Mouse (Mus musculus) cerebellum, postnatal 36 days (tissue): ENCODE results near the gene Olfr477.
"Not testable (repeated sequence)": the region's sequence is repeated elsewhere in the genome, so short reads cannot be mapped to it uniquely, and the experiment has no call there.

Source experiments
- DNase-seq, 2 experiments: peaks; one replicate each; pipeline ENCODE4 v3.0.0; 2021 to 2022; ENCODE audit warnings: mixed read lengths in 2 of 2

Gene Olfr477

GRCm38 (mm10) chr7:107986393-107986792 is at the start of gene Olfr477:
TSS of gene Olfr477 (plus strand) at chr7:107986693.
- DNase-seq: no peak

- not testable (repeated sequence) for DNase-seq
These were observed 34.0 kb upstream of the Olfr477 start for GRCm38 (mm10) chr7:107952539-107952938.

- DNase-seq: no peak
These were observed 32.1 kb upstream of the Olfr477 start, which contains the start of gene Olfr474 for GRCm38 (mm10) chr7:107954343-107954742. TSS of gene Olfr474 (plus strand) at chr7:107954643.

GRCm38 (mm10) chr7:107964503-107964902 is 22.0 kb upstream of the Olfr477 start, which contains the start of gene Olfr476:
TSS of gene Olfr476 (plus strand) at chr7:107964803.
- no peak for DNase-seq

GRCm38 (mm10) chr7:108014256-108014655 is 27.8 kb downstream of the Olfr477 start:
- DNase-seq: not testable (repeated sequence)

GRCm38 (mm10) chr7:108033889-108034288 is 47.4 kb downstream of the Olfr477 start, which contains the start of gene Olfr478:
TSS of gene Olfr478 (minus strand) at chr7:108033989.
- DNase-seq: no peak
